Mouse (Mus musculus) heart, embryonic 16.5 days (tissue): ENCODE measurements around the gene Tmem135. TPM values are rescaled to one million over a fixed set of nuclear protein-coding genes. Genes with fewer than 3 reads are reported as not detected.
"Not testable (repeated sequence)": the region's sequence is repeated elsewhere in the genome, so short reads cannot be mapped to it uniquely, and the experiment has no call there.

Source experiments
- ATAC-seq: fragments of 200-750 bp; cut with Nextera tagmentation; replicated peaks from 2 replicates; pipeline ENCODE4 v1.8.0; 2017; ENCODE audit warnings: moderate number of reproducible peaks; ENCODE audit not compliant: insufficient read depth, low FRiP score; ENCODE audit errors: extremely low read depth
- H3K27ac ChIP-seq: fragments of 300-500 bp; sonication (generic); 2 replicates; pipeline ENCODE4 v1.5.1; 2014; ENCODE audit warnings: mild to moderate bottlenecking, low read length, control low read depth, moderate library complexity
- H3K27me3 ChIP-seq: fragments of 300-500 bp; sonication (generic); 2 replicates; pipeline ENCODE4 v1.6.1; 2014; ENCODE audit warnings: low read length, mixed read lengths; ENCODE audit not compliant: control insufficient read depth, insufficient read depth
- H3K36me3 ChIP-seq: fragments of 300-500 bp; sonication (generic); 2 replicates; pipeline ENCODE4 v1.6.1; 2014; ENCODE audit not compliant: control insufficient read depth, insufficient read depth
- H3K4me1 ChIP-seq: fragments of 300-500 bp; sonication (generic); 2 replicates; pipeline ENCODE4 v1.6.1; 2014; ENCODE audit warnings: low read length, mixed read lengths; ENCODE audit not compliant: control insufficient read depth, insufficient read depth
- H3K4me2 ChIP-seq: fragments of 300-500 bp; sonication (generic); 2 replicates; pipeline ENCODE4 v1.6.1; 2014; ENCODE audit warnings: low read depth, mild to moderate bottlenecking, control low read depth, low read length
- H3K4me3 ChIP-seq: fragments of 300-500 bp; sonication (generic); 2 replicates; pipeline ENCODE4 v1.5.1; 2014; ENCODE audit warnings: mild to moderate bottlenecking, control low read depth, low read length
- H3K9ac ChIP-seq: fragments of 300-500 bp; sonication (generic); 2 replicates; pipeline ENCODE4 v1.6.1; 2014; ENCODE audit warnings: low read length, control low read depth
- H3K9me3 ChIP-seq: fragments of 300-500 bp; sonication (generic); replicated peaks from 2 replicates; pipeline ENCODE4 v1.6.1; 2016; ENCODE audit warnings: low read length; ENCODE audit not compliant: control insufficient read depth
- WGBS: fragments of 180-500 bp; shearing (Covaris S2); extraction: QIAGEN DNeasy Blood & Tissue Kit; methylation state at CpG from one replicate; pipeline ENCODE4 v1.1.7; 2014; 5-methylcytosine and 5-hydroxymethylcytosine counted together
- polyA plus RNA-seq: library from polyadenylated mRNA; unstranded; fragments of >200 nt; fragmentation: Nextera tagmentation; extraction: Ambion mirVana; gene quantifications from 2 replicates; pipeline ENCODE4 v1.2.1, GENCODE M21; 2015

The Tmem135 gene
- polyA plus RNA-seq, 1 experiment from 2014 or later, result 27.8 TPM

- no peaks in the 10 kb centered on the region; the same call in 1 of the 2 replicates for H3K4me1 ChIP-seq
- WGBS, result 63% methylated on average over 3 of the region's 3 CpGs
- no peak overlapping the region for H3K4me3 ChIP-seq
- H3K36me3 ChIP-seq, result peaks cover 6% of the 10 kb centered on the region
- H3K27me3 ChIP-seq, result no peaks in the 10 kb centered on the region
- no peak overlapping the region for H3K27ac ChIP-seq
- ATAC-seq, result no peak
- peaks cover 5% of the 10 kb centered on the region for H3K9me3 ChIP-seq
- no peak overlapping the region for H3K4me2 ChIP-seq
- H3K9ac ChIP-seq, result no peak overlapping the region
These were observed 95.1 kb downstream of the Tmem135 start for GRCm38 (mm10) chr7:89308926-89309325.

DNA sequence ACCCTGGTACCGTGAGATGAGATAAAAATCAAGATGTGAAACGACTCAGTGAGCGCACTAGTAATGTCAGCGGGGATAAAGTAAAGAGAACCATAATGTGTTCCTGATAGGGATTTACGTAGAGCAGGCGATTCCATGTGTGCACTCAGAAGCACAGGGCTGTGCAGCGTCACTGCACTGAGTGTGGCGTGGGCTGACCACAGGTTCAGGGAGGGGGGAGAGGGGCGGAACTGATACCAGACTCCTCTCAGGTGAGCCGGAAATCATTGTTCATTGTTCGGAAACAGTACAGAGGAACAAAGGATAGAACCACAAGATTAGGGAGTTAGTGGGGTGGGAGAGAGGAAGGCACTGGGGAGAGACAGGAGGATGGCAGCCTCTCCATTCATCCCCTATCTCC lies 95.8 kb downstream of the Tmem135 start:
- H3K9ac ChIP-seq, result no peak overlapping the region
- no peaks in the 10 kb centered on the region for H3K27me3 ChIP-seq
- H3K4me2 ChIP-seq, result no peak overlapping the region
- 71% methylated on average over 11 of the region's 11 CpGs for WGBS
- no peak for ATAC-seq
- H3K9me3 ChIP-seq, result peaks cover 5% of the 10 kb centered on the region
- H3K36me3 ChIP-seq, result peaks cover 8% of the 10 kb centered on the region
- H3K4me3 ChIP-seq, result no peak overlapping the region
- H3K27ac ChIP-seq, result no peak overlapping the region
- no peaks in the 10 kb centered on the region; the same call in 1 of the 2 replicates for H3K4me1 ChIP-seq

DNA sequence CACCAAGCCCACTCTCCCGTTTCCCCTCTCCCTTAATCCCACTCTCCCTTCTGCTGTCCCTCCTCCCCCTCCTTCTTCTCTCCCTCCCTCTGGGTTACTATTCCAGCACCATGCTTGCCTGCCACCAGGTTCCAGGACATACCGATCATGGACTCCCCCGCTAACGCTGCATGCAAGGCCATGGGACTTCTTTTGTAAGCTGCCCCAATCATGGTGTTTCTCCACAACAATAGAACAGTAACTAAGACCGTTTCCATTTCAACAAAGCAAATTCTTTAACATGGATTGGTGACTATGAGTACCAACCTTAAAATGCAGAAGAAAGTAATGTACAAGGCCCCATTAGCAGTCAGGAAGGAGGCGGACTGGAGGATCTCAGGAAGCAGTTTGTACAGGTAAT lies 97.2 kb downstream of the Tmem135 start:
- H3K4me2 ChIP-seq, result no peak overlapping the region
- no peak overlapping the region for H3K27ac ChIP-seq
- no peak overlapping the region for H3K4me3 ChIP-seq
- H3K9ac ChIP-seq, result no peak overlapping the region
- peaks cover 4% of the 10 kb centered on the region for H3K9me3 ChIP-seq
- H3K4me1 ChIP-seq, result no peaks in the 10 kb centered on the region
- 81% methylated on average over 6 of the region's 6 CpGs for WGBS
- peaks cover 8% of the 10 kb centered on the region for H3K36me3 ChIP-seq
- ATAC-seq, result no peak
- H3K27me3 ChIP-seq, result no peaks in the 10 kb centered on the region

- Histone ChIP-seq H3K27ac (no peak overlapping the region), H3K27me3 (no peaks in the 10 kb centered on the region), H3K9me3 (no peaks in the 10 kb centered on the region), H3K9ac (no peak overlapping the region), H3K36me3 (peaks cover 3% of the 10 kb centered on the region), H3K4me1 (no peaks in the 10 kb centered on the region), H3K4me3 (no peak overlapping the region), H3K4me2 (no peak overlapping the region)
- 57% methylated on average over 3 of the region's 3 CpGs for WGBS
- ATAC-seq, result no peak
These were observed 99.1 kb downstream of the Tmem135 start for GRCm38 (mm10) chr7:89304958-89305357.

GRCm38 (mm10) chr7:89303765-89304164 lies 100.3 kb downstream of the Tmem135 start:
- H3K9me3 ChIP-seq, result no peaks in the 10 kb centered on the region
- no peak overlapping the region for H3K4me3 ChIP-seq
- WGBS, result 100% methylated on average over 1 of the region's 1 CpGs
- H3K36me3 ChIP-seq, result peaks cover 3% of the 10 kb centered on the region
- H3K9ac ChIP-seq, result no peak overlapping the region
- H3K4me2 ChIP-seq, result no peak overlapping the region
- no peaks in the 10 kb centered on the region for H3K4me1 ChIP-seq
- no peaks in the 10 kb centered on the region for H3K27me3 ChIP-seq
- no peak overlapping the region for H3K27ac ChIP-seq
- no peak for ATAC-seq

- Histone ChIP-seq H3K4me2 (no peak overlapping the region), H3K36me3 (peaks cover 3% of the 10 kb centered on the region; the same call in 1 of the 2 replicates), H3K9me3 (no peaks in the 10 kb centered on the region), H3K27ac (no peak overlapping the region), H3K4me1 (peaks cover 9% of the 10 kb centered on the region), H3K9ac (no peak overlapping the region), H3K4me3 (no peak overlapping the region), H3K27me3 (no peaks in the 10 kb centered on the region)
- 93% methylated on average over 1 of the region's 1 CpGs for WGBS
- no peak for ATAC-seq
These were observed 105.0 kb downstream of the Tmem135 start for GRCm38 (mm10) chr7:89298911-89299458.

DNA sequence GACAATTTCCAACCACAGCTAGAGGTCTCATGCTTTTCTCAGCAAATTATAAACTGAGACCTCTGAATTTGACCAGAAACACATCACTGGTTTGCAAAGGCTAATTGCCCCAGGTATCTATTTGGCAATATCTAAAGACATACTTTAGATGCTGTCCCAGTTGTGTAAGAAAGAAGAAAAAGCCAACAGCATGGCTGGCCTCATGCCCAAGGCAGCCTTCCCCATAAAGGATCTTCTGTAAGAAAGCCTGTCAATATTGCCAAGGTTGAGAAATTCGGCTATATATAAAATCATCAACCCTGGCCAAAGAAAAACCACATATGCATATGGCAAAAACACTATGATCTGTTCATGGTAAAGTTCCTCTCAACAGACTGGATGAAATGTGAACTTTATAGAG lies 107.1 kb downstream of the Tmem135 start:
- no peak overlapping the region for H3K27ac ChIP-seq
- H3K9ac ChIP-seq, result no peak overlapping the region
- WGBS, result 91% methylated on average over 1 of the region's 1 CpGs
- peaks cover 9% of the 10 kb centered on the region for H3K4me1 ChIP-seq
- ATAC-seq, result no peak
- no peak overlapping the region for H3K4me3 ChIP-seq
- no peak overlapping the region for H3K4me2 ChIP-seq
- no peaks in the 10 kb centered on the region for H3K36me3 ChIP-seq
- H3K27me3 ChIP-seq, result no peaks in the 10 kb centered on the region
- H3K9me3 ChIP-seq, result no peaks in the 10 kb centered on the region

DNA sequence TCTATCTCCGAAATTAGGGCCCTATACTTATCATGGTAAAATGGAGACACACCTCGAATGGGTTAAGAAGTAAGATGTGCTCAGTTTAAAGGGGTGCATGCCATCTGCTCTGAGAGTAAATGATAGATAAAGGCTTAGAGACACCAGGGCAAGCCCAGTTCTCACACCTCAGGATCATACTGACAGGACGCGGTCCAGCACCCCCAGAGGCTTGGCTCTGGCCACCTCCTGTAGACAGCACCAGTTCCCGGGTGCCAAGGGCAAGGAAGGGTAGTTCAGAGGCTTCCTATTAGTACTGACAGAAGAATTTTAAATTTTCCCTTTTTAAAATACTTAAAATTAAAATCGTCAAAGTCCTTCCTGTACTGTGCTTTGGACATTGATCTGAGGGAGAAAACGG lies 121.4 kb downstream of the Tmem135 start:
- Histone ChIP-seq H3K27me3 (no peaks in the 10 kb centered on the region), H3K4me2 (no peak overlapping the region), H3K27ac (no peak overlapping the region), H3K4me3 (no peak overlapping the region), H3K9ac (no peak overlapping the region), H3K4me1 (no peaks in the 10 kb centered on the region), H3K36me3 (peaks cover 8% of the 10 kb centered on the region; the same call in 1 of the 2 replicates), H3K9me3 (peaks cover 2% of the 10 kb centered on the region)
- WGBS, result 67% methylated on average over 7 of the region's 7 CpGs
- ATAC-seq, result no peak

GRCm38 (mm10) chr7:89270438-89270837 lies 133.6 kb downstream of the Tmem135 start:
- not testable (repeated sequence) for H3K4me2 ChIP-seq, H3K9me3 ChIP-seq, H3K4me3 ChIP-seq, H3K27me3 ChIP-seq, ATAC-seq, H3K9ac ChIP-seq, H3K27ac ChIP-seq
- H3K36me3 ChIP-seq, result peaks cover 11% of the 10 kb centered on the region; the same call in 1 of the 2 replicates
- peaks cover 13% of the 10 kb centered on the region for H3K4me1 ChIP-seq
